Mouse (Mus musculus) embryonic fibroblast, embryonic 13.5 days (primary cell): ENCODE data around the gene Siglec1.

Experiments used
- CTCF ChIP-seq: IDR thresholded peaks from 2 replicates; pipeline ENCODE4 v1.5.1; 2011; ENCODE audit warnings: mild to moderate bottlenecking, control low read depth, low read length, moderate library complexity, borderline replicate concordance; ENCODE audit not compliant: insufficient read depth
- POLR2A ChIP-seq: IDR thresholded peaks from 2 replicates; pipeline ENCODE4 v1.6.1; 2011; ENCODE audit warnings: low read depth, mild to moderate bottlenecking, control low read depth, low read length, moderate library complexity

GRCm38 (mm10) chr2:131060784-131061183 is 25.8 kb downstream of the Siglec1 start:
- TF ChIP-seq CTCF (no peak), POLR2A (peak; percentile 51; the same call in 1 of the 2 replicates)
